Mouse (Mus musculus): ENCODE results near the gene Mamdc4. TPM values are rescaled to one million over a fixed set of nuclear protein-coding genes. Genes with fewer than 3 reads are reported as not detected.

Mamdc4 gene
- 1.4 TPM for polyA plus RNA-seq (2017; shearing (Covaris generic))

GRCm38 (mm10) chr2:25574579-25575431 is at the start of gene Mamdc4, which contains the start of gene Phpt1:
Gene Mamdc4 (minus strand): TSS chr2:25574845.
Gene Phpt1 (minus strand): TSS chr2:25575224.

GRCm38 (mm10) chr2:25621229-25622200 is 46.9 kb upstream of the Mamdc4 start, which contains the start of gene Tmem141:
Gene Tmem141 (minus strand): TSS chr2:25622005.

GRCm38 (mm10) chr2:25617578-25617977 is 42.9 kb upstream of the Mamdc4 start, which contains the start of gene Ccdc183:
Gene Ccdc183 (minus strand): TSS chr2:25617678.

DNA sequence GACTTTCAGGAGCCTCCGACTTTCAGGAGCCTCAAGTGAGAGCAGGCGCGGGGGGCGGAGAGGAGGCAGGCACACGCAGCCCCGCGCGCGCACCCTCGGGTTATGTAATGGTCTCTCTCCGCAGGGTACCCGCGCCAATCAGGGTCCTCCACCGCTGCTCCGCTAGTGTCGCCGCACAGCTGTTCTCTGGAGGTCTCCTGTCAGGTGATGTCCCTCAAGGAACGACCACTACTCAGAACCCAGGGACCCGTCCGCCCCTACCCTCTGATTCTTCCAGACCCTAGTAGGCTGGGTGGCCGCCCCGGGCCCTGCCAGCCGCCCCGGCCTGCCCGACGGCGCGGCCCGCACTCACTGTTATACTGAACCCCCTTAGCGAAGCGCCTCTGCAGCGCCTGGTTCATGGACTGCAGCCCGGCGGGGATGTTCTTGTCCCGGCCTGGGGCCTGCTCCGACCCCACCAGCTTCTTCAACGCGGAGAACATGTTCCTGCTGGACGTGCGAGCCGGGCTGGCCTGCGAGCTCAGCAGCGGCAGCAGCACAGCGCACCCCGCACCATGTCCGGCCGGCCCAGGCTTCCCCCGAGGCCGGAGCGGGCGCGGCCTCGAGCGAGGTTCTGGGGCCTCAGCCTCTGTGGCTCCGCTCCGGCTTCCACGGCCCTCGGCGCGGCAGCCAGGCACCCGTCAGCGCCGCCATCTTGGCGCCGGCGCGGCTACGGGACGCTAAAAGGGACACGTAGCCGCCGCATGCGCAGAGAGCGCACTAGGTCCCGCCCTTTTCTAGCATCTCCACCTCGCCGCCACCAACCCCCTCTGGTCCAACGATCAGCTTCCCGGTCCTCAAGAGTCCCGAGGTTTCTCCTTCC is 33.3 kb upstream of the Mamdc4 start, which contains the start of gene Rabl6:
Rabl6 (minus strand) TSS at position 761 of the 862 bp plus-strand sequence.

GRCm38 (mm10) chr2:25581294-25581864 is 6.7 kb upstream of the Mamdc4 start, which contains the start of gene Ajm1:
Gene Ajm1 (minus strand): TSS chr2:25581757.

GRCm38 (mm10) chr2:25557221-25557963 is 17.3 kb downstream of the Mamdc4 start, which contains the start of gene Edf1:
Gene Edf1 (plus strand): TSS chr2:25557847.

DNA sequence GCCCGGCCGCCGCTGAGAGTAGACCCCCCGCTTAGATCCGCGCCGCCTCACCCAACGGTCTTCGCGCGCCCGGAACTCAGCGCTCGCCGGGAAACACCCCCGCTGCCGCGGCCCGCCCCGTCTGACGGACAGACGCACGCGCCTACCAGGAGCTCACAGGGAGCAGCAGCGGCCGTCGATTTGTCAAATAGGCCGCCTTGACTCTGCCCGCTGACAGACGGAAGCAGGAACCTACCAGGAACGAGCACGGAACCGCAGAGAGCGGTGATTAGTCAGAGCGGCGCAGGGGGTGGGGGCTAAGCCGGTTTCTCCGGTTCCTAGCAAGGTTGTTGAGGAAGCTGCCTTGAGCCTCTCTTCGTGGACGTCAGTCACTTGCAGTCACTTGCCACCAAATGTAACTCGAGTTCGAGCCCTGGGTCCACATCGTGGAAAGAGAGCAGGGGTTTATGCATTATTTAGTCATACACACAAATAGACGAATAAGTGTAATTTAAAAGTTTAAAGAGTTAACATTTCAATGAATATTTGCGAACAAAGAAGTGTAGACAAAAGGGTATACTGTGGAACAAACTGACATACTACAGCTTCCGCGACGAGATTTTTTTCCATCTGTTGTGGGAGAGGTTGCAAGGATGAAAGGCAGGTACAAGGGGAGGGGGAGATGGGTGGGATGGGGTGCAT is 27.7 kb downstream of the Mamdc4 start, which contains the start of gene Traf2:
Traf2 (minus strand) TSS at position 130 of the 681 bp plus-strand sequence.

Other genes with a start within 250 kb of the Mamdc4 start
- 25.5 TPM for gene Man1b1, start 242.5 kb downstream of the Mamdc4 start, polyA plus RNA-seq (2017; shearing (Covaris generic))
- gene Dpp7, start 218.5 kb downstream of the Mamdc4 start, polyA plus RNA-seq (2017; shearing (Covaris generic)) = 12.7 TPM
- gene Uap1l1, start 209.2 kb downstream of the Mamdc4 start, polyA plus RNA-seq (2017; shearing (Covaris generic)) = 23.4 TPM
- not detected for gene Sapcd2, start 202.5 kb downstream of the Mamdc4 start, polyA plus RNA-seq (2017; shearing (Covaris generic))
- not detected for gene Entpd2, start 179.0 kb downstream of the Mamdc4 start, polyA plus RNA-seq (2017; shearing (Covaris generic))
- gene Npdc1, start 175.5 kb downstream of the Mamdc4 start, polyA plus RNA-seq (2017; shearing (Covaris generic)) = 2.1 TPM
- gene Fut7, start 151.6 kb downstream of the Mamdc4 start, polyA plus RNA-seq (2017; shearing (Covaris generic)) = 0.26 TPM
- gene Abca2, start 146.1 kb downstream of the Mamdc4 start, polyA plus RNA-seq (2017; shearing (Covaris generic)) = 51.3 TPM
- 1.0 TPM for gene Clic3, start 118.0 kb downstream of the Mamdc4 start, polyA plus RNA-seq (2017; shearing (Covaris generic))
- 50.2 TPM for gene Paxx, start 113.8 kb downstream of the Mamdc4 start, polyA plus RNA-seq (2017; shearing (Covaris generic))
- gene Ptgds, start 104.8 kb downstream of the Mamdc4 start, polyA plus RNA-seq (2017; shearing (Covaris generic)) = not detected
- not detected for gene Lcn12, start 80.9 kb downstream of the Mamdc4 start, polyA plus RNA-seq (2017; shearing (Covaris generic))
- gene Fbxw5, start 74.1 kb downstream of the Mamdc4 start, polyA plus RNA-seq (2017; shearing (Covaris generic)) = 71.7 TPM
- gene C8g, start 73.1 kb downstream of the Mamdc4 start, polyA plus RNA-seq (2017; shearing (Covaris generic)) = 4.6 TPM
- gene Traf2, start 27.9 kb downstream of the Mamdc4 start, polyA plus RNA-seq (2017; shearing (Covaris generic)) = 81.5 TPM
- gene Edf1, start 17.0 kb downstream of the Mamdc4 start, polyA plus RNA-seq (2017; shearing (Covaris generic)) = 237 TPM
- 49.8 TPM for gene Phpt1, start 379 bp upstream of the Mamdc4 start, polyA plus RNA-seq (2017; shearing (Covaris generic))
- 1.1 TPM for gene Ajm1, start 6.9 kb upstream of the Mamdc4 start, polyA plus RNA-seq (2017; shearing (Covaris generic))
- gene Rabl6, start 33.7 kb upstream of the Mamdc4 start, polyA plus RNA-seq (2017; shearing (Covaris generic)) = 33.1 TPM
- gene Ccdc183, start 42.8 kb upstream of the Mamdc4 start, polyA plus RNA-seq (2017; shearing (Covaris generic)) = 0.22 TPM
- 4.9 TPM for gene Tmem141, start 47.2 kb upstream of the Mamdc4 start, polyA plus RNA-seq (2017; shearing (Covaris generic))
- gene Fcna, start 53.2 kb upstream of the Mamdc4 start, polyA plus RNA-seq (2017; shearing (Covaris generic)) = not detected
- gene Lcn8, start 78.3 kb upstream of the Mamdc4 start, polyA plus RNA-seq (2017; shearing (Covaris generic)) = not detected
- not detected for gene Lcn5, start 83.1 kb upstream of the Mamdc4 start, polyA plus RNA-seq (2017; shearing (Covaris generic))
- gene Lcn6, start 101.9 kb upstream of the Mamdc4 start, polyA plus RNA-seq (2017; shearing (Covaris generic)) = not detected
- 0.46 TPM for gene Lcn10, start 107.9 kb upstream of the Mamdc4 start, polyA plus RNA-seq (2017; shearing (Covaris generic))
- gene Obp2a, start 125.2 kb upstream of the Mamdc4 start, polyA plus RNA-seq (2017; shearing (Covaris generic)) = not detected
- gene Bmyc, start 131.9 kb upstream of the Mamdc4 start, polyA plus RNA-seq (2017; shearing (Covaris generic)) = 23.6 TPM
- not detected for gene Obp2b, start 162.2 kb upstream of the Mamdc4 start, polyA plus RNA-seq (2017; shearing (Covaris generic))
- gene Lcn3, start 190.7 kb upstream of the Mamdc4 start, polyA plus RNA-seq (2017; shearing (Covaris generic)) = not detected
- gene Lcn11, start 202.2 kb upstream of the Mamdc4 start, polyA plus RNA-seq (2017; shearing (Covaris generic)) = not detected
- gene Gm13539, start 207.4 kb upstream of the Mamdc4 start, polyA plus RNA-seq (2017; shearing (Covaris generic)) = not detected
- 0.73 TPM for gene Glt6d1, start 241.0 kb upstream of the Mamdc4 start, polyA plus RNA-seq (2017; shearing (Covaris generic))
- not detected for gene Lcn9, start 248.3 kb upstream of the Mamdc4 start, polyA plus RNA-seq (2017; shearing (Covaris generic))

Measured in effector memory CD4-positive, alpha-beta T cell, adult 7 months (primary cell).